18 mouse cellular contexts compared by ENCODE assay signal in the genomic region with DNA sequence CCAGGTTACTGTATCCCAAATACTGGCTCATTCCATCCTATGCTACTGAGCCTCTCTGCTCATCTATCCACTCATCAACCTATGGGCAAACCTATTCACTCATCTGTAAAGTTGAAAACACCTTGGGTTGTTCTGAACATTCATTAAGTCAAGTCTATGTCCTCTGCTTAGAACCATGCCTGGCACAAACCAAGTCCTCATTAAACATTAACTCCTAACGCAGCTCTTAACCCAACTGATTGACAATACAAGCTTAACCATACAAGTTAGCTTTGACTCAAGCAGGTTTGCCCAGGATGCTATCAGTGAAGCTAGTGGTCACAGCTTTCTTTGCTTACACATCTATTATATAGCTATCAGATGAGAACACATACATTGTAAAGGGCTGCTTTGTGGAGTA.
"Had no signal": no experiment of that assay in that cellular context is flagged by ENCODE, and none has a peak within 500 bp of the region (broad histone marks: within the 10 kb centered on the region; RNA-seq: fewer than 3 reads in every experiment).

No protein-coding gene starts in this region.

- H3K4me3 ChIP-seq: midbrain, embryonic 10.5 days; midbrain, embryonic 12.5 days; myocyte; neural tube, embryonic 13.5 days; neural tube, embryonic 15.5 days had no signal

- H3K9ac ChIP-seq: lung, embryonic 14.5 days; midbrain, embryonic 12.5 days; neural tube, embryonic 13.5 days; neural tube, embryonic 15.5 days had no signal

- DNase-seq: lung, embryonic 14.5 days; lung, postnatal 10 days; lung, postnatal 4 days; midbrain, embryonic 14.5 days; retina, postnatal 1 day; right cerebral cortex, adult 18-20 months; right cerebral cortex, postnatal 25 days; right cerebral cortex, postnatal 4 days; spleen, adult 18-20 months; thymus, adult 18-20 months; thymus, postnatal 14 days; thymus, postnatal 36 days had no signal

- H3K36me3 ChIP-seq: midbrain, embryonic 10.5 days; midbrain, embryonic 12.5 days; neural tube, embryonic 13.5 days; neural tube, embryonic 15.5 days had no signal

- H3K4me1 ChIP-seq: midbrain, embryonic 10.5 days; midbrain, embryonic 12.5 days; neural tube, embryonic 13.5 days had no signal

- H3K4me2 ChIP-seq: lung, embryonic 14.5 days; midbrain, embryonic 12.5 days; neural tube, embryonic 13.5 days; neural tube, embryonic 15.5 days had no signal

- H3K27ac ChIP-seq: midbrain, embryonic 10.5 days; midbrain, embryonic 12.5 days; neural tube, embryonic 13.5 days; neural tube, embryonic 15.5 days had no signal

- H3K9me3 ChIP-seq: midbrain, embryonic 10.5 days; midbrain, embryonic 12.5 days; neural tube, embryonic 13.5 days; neural tube, embryonic 15.5 days had no signal

- H3K27me3 ChIP-seq: midbrain, embryonic 12.5 days; neural tube, embryonic 13.5 days; neural tube, embryonic 15.5 days had no signal

- ATAC-seq: midbrain, embryonic 16.5 days had no signal
